Mouse (Mus musculus) heart, postnatal 4 days (tissue): ENCODE results near the gene Hist1h1c. TPM values are rescaled to one million over a fixed set of nuclear protein-coding genes. Genes with fewer than 3 reads are reported as not detected.
"Not testable (repeated sequence)": the region's sequence is repeated elsewhere in the genome, so short reads cannot be mapped to it uniquely, and the experiment has no call there.

ENCODE experiments used
- DNase-seq: peaks from one replicate; pipeline ENCODE4 v3.0.0; 2021
- total RNA-seq, 2 experiments: library from RNA; stranded (reverse); gene quantifications; 2 replicates each; pipeline ENCODE4 v1.2.3; 2021

Gene Hist1h1c
- total RNA-seq, result 100 to 1,000 TPM; 472 to 511 TPM

- DNase-seq, result peak; percentile 93
Observed at GRCm38 (mm10) chr13:23738677-23739068, at the start of gene Hist1h1c. Hist1h1c (plus strand) TSS chr13:23738808.

- no peak for DNase-seq
Observed at GRCm38 (mm10) chr13:23688956-23689355, 49.7 kb upstream of the Hist1h1c start.

GRCm38 (mm10) chr13:23689459-23689858 is 49.1 kb upstream of the Hist1h1c start:
- no peak for DNase-seq

- no peak for DNase-seq
Observed at GRCm38 (mm10) chr13:23693856-23694440, 44.7 kb upstream of the Hist1h1c start.

GRCm38 (mm10) chr13:23694956-23695355 is 43.7 kb upstream of the Hist1h1c start:
- DNase-seq, result no peak

- no peak for DNase-seq
Observed at GRCm38 (mm10) chr13:23695514-23695913, 43.1 kb upstream of the Hist1h1c start, which contains the start of gene Hist1h1t. Hist1h1t (plus strand) TSS chr13:23695814.

GRCm38 (mm10) chr13:23696061-23696474 is 42.5 kb upstream of the Hist1h1c start:
- no peak for DNase-seq

GRCm38 (mm10) chr13:23697491-23698299 is 40.9 kb upstream of the Hist1h1c start:
- DNase-seq, result peak; percentile 73

GRCm38 (mm10) chr13:23698300-23698693 is 40.3 kb upstream of the Hist1h1c start, which contains the start of gene Hist1h4c:
Hist1h4c (minus strand) TSS chr13:23698454.
- peak; percentile 99 for DNase-seq

- DNase-seq, result no peak
Observed at GRCm38 (mm10) chr13:23698996-23699395, 39.6 kb upstream of the Hist1h1c start.

GRCm38 (mm10) chr13:23699767-23700166 is 38.8 kb upstream of the Hist1h1c start:
- no peak for DNase-seq

GRCm38 (mm10) chr13:23700786-23701520 is 37.7 kb upstream of the Hist1h1c start:
- DNase-seq, result peak; percentile 79

GRCm38 (mm10) chr13:23702220-23702619 is 36.4 kb upstream of the Hist1h1c start:
- no peak for DNase-seq

GRCm38 (mm10) chr13:23702801-23703200 is 35.8 kb upstream of the Hist1h1c start:
- not testable (repeated sequence) for DNase-seq

GRCm38 (mm10) chr13:23705751-23706356 is 32.8 kb upstream of the Hist1h1c start:
- DNase-seq, result no peak

GRCm38 (mm10) chr13:23706771-23707170 is 31.8 kb upstream of the Hist1h1c start:
- DNase-seq, result no peak

- DNase-seq, result no peak
Observed at GRCm38 (mm10) chr13:23708041-23708440, 30.6 kb upstream of the Hist1h1c start.

- DNase-seq, result no peak
Observed at GRCm38 (mm10) chr13:23708654-23709053, 30.0 kb upstream of the Hist1h1c start.

- DNase-seq, result no peak
Observed at GRCm38 (mm10) chr13:23709714-23710373, 28.8 kb upstream of the Hist1h1c start.

- DNase-seq, result peak; percentile 59
Observed at GRCm38 (mm10) chr13:23710374-23711089, 28.1 kb upstream of the Hist1h1c start, which contains the start of gene Hfe. Hfe (minus strand) TSS chr13:23710854.
